Mouse (Mus musculus) heart, adult 2 months (tissue): Measurements from ENCODE around the gene Slc6a9. TPM values are rescaled to one million over a fixed set of nuclear protein-coding genes. Genes with fewer than 3 reads are reported as not detected.

Source experiments
- DNase-seq, 2 experiments: peaks; one replicate each; pipeline ENCODE4 v3.0.0; 2021
- H3K27ac ChIP-seq: fragments of 200-600 bp; 2 replicates; pipeline ENCODE4 v1.8.1; 2022
- H3K27me3 ChIP-seq: fragments of 200-500 bp; 2 replicates; pipeline ENCODE4 v1.6.1; 2012; ENCODE audit warnings: mild to moderate bottlenecking, low read length, inconsistent platforms, mixed read lengths; ENCODE audit not compliant: control insufficient read depth, insufficient read depth
- H3K36me3 ChIP-seq: fragments of 200-500 bp; 2 replicates; pipeline ENCODE4 v1.6.1; 2012; ENCODE audit warnings: low read length, inconsistent platforms; ENCODE audit not compliant: control insufficient read depth, insufficient read depth
- H3K4me1 ChIP-seq: fragments of 200-500 bp; 2 replicates; pipeline ENCODE4 v1.6.1; 2011; ENCODE audit warnings: low read length; ENCODE audit not compliant: control insufficient read depth, insufficient read depth
- H3K4me3 ChIP-seq: fragments of 200-600 bp; 2 replicates; pipeline ENCODE4 v1.8.1; 2022
- H3K79me2 ChIP-seq: fragments of 200-500 bp; replicated peaks from 2 replicates; pipeline ENCODE4 v1.6.1; 2012; ENCODE audit warnings: mild to moderate bottlenecking, inconsistent platforms, low read length, moderate library complexity, mixed read lengths; ENCODE audit not compliant: control insufficient read depth, insufficient read depth
- H3K9ac ChIP-seq: fragments of 200-500 bp; 2 replicates; pipeline ENCODE4 v1.6.1; 2012; ENCODE audit warnings: low read depth, mild to moderate bottlenecking, control low read depth, inconsistent platforms, low read length, mixed read lengths
- CTCF ChIP-seq: fragments of 200-600 bp; IDR thresholded peaks from 2 replicates; pipeline ENCODE4 v1.8.1; 2022; ENCODE audit warnings: antibody characterized with exemption, mild to moderate bottlenecking, moderate library complexity
- EP300 ChIP-seq: fragments of 200-500 bp; IDR thresholded peaks from 2 replicates; pipeline ENCODE4 v1.6.1; 2011; ENCODE audit warnings: low read depth, low read length, control low read depth; ENCODE audit not compliant: insufficient read depth
- POLR2A ChIP-seq: fragments of 200-500 bp; IDR thresholded peaks from 2 replicates; pipeline ENCODE4 v1.6.1; 2011; ENCODE audit warnings: mild to moderate bottlenecking, low read depth, low read length, control low read depth; ENCODE audit not compliant: insufficient read depth
- WGBS: fragments of 180-500 bp; shearing (Covaris S2); methylation state at CpG from one replicate; pipeline ENCODE4 v1.1.7; 2018; 5-methylcytosine and 5-hydroxymethylcytosine counted together
- intact Hi-C: fragments of 180-260 bp; cut with DNase I; formaldehyde crosslinking; loops from one replicate; pipeline ENCODE4 v1.15.1; 2025
- polyA plus RNA-seq: library from polyadenylated mRNA; depleted of rRNA; stranded (reverse); fragments of >200 nt; gene quantifications from 2 replicates; pipeline ENCODE4 v1.2.3, GENCODE M21; 2012
- total RNA-seq, 2 experiments: library from RNA; stranded (reverse); gene quantifications; 2 replicates each; pipeline ENCODE4 v1.2.3; 2021

The Slc6a9 gene
- total and polyA plus RNA-seq, 3 experiments = 2.5 to 6.9 (median 3.4) TPM

GRCm38 (mm10) chr4:117813591-117814192 is 20.6 kb upstream of the Slc6a9 start:
- TF ChIP-seq CTCF (no peak), POLR2A (no peak), EP300 (no peak)
- WGBS = 45% methylated on average over 9 of the region's 9 CpGs
- no peaks in the 10 kb centered on the region for H3K36me3 ChIP-seq
- no peaks in the 10 kb centered on the region for H3K27me3 ChIP-seq
- no peak overlapping the region for H3K9ac ChIP-seq
- intact Hi-C loops = no loop called here
- DNase-seq = peak in 1 of 2 experiments; percentile 26
- no peaks in the 10 kb centered on the region for H3K4me1 ChIP-seq
- no peak overlapping the region for H3K27ac ChIP-seq
- H3K79me2 ChIP-seq = no peaks in the 10 kb centered on the region
- H3K4me3 ChIP-seq = no peak overlapping the region

- 82% methylated on average over 4 of the region's 4 CpGs for WGBS
- TF ChIP-seq POLR2A (no peak), CTCF (no peak), EP300 (no peak)
- no peaks in the 10 kb centered on the region for H3K27me3 ChIP-seq
- H3K36me3 ChIP-seq = no peaks in the 10 kb centered on the region
- H3K4me1 ChIP-seq = no peaks in the 10 kb centered on the region
- no peak overlapping the region for H3K4me3 ChIP-seq
- intact Hi-C loops = no loop called here
- no peak overlapping the region for H3K27ac ChIP-seq
- no peak overlapping the region for H3K9ac ChIP-seq
- no peaks in the 10 kb centered on the region for H3K79me2 ChIP-seq
- DNase-seq = no peak
These were observed 20.0 kb upstream of the Slc6a9 start for GRCm38 (mm10) chr4:117814333-117814732.

- no peak overlapping the region for H3K9ac ChIP-seq
- intact Hi-C loops = no loop called here
- no peaks in the 10 kb centered on the region for H3K4me1 ChIP-seq
- TF ChIP-seq EP300 = no peak
- TF ChIP-seq POLR2A = no peak
- TF ChIP-seq CTCF = no peak
- DNase-seq = no peak
- no peaks in the 10 kb centered on the region for H3K79me2 ChIP-seq
- H3K36me3 ChIP-seq = no peaks in the 10 kb centered on the region
- 68% methylated on average over 5 of the region's 5 CpGs for WGBS
- no peak overlapping the region for H3K4me3 ChIP-seq
- H3K27ac ChIP-seq = no peak overlapping the region
- no peaks in the 10 kb centered on the region for H3K27me3 ChIP-seq
These were observed 17.5 kb upstream of the Slc6a9 start for GRCm38 (mm10) chr4:117816776-117817175.

- no peaks in the 10 kb centered on the region for H3K27me3 ChIP-seq
- no peak overlapping the region for H3K27ac ChIP-seq
- 87% methylated on average over 10 of the region's 10 CpGs for WGBS
- intact Hi-C loops = no loop called here
- no peak overlapping the region for H3K4me3 ChIP-seq
- H3K36me3 ChIP-seq = no peaks in the 10 kb centered on the region
- no peaks in the 10 kb centered on the region for H3K79me2 ChIP-seq
- no peak for DNase-seq
- no peak overlapping the region for H3K9ac ChIP-seq
- H3K4me1 ChIP-seq = no peaks in the 10 kb centered on the region
- no peak for TF ChIP-seq POLR2A
- no peak for TF ChIP-seq EP300
These were observed 16.3 kb upstream of the Slc6a9 start for GRCm38 (mm10) chr4:117818032-117818431.

GRCm38 (mm10) chr4:117828572-117829145 is 5.6 kb upstream of the Slc6a9 start:
- Histone ChIP-seq H3K4me3 (no peak overlapping the region), H3K27me3 (no peaks in the 10 kb centered on the region), H3K9ac (no peak overlapping the region), H3K4me1 (peaks cover 13% of the 10 kb centered on the region), H3K36me3 (no peaks in the 10 kb centered on the region), H3K79me2 (no peaks in the 10 kb centered on the region), H3K27ac (no peak overlapping the region)
- no peak for TF ChIP-seq EP300
- no peak for TF ChIP-seq CTCF
- TF ChIP-seq POLR2A = no peak
- no peak for DNase-seq
- intact Hi-C loops = loop anchor here (1.0 kb wide), 2 partner anchors 40 to 255 kb away; no protein-coding TSS in a partner anchor
- WGBS = 67% methylated on average over 8 of the region's 8 CpGs
